Mouse (Mus musculus) ovary, adult 18-20 months (tissue): ENCODE measurements at regions not wholly inside any gene's neighbourhood (a gene's known extent, or its start where the extent isn't known, plus 50 kb on each side); places are given as distances from the start of the nearest gene placed in this dataset.

Experiments used
- DNase-seq: peaks from one replicate; pipeline ENCODE4 v3.0.0; 2022; ENCODE audit warnings: low spot score, mixed read lengths

- no peak for DNase-seq
Measured at GRCm38 (mm10) chr9:6608428-6609283, 339.0 kb upstream of the Ddi1 start.
